Mouse (Mus musculus) erythroblast, embryonic 14.5 days (primary cell): ENCODE results near the gene Pappa2. TPM values are rescaled to one million over a fixed set of nuclear protein-coding genes. Genes with fewer than 3 reads are reported as not detected.

Experiments
- H3K27me3 ChIP-seq: 2 replicates; pipeline ENCODE4 v1.6.1; 2012; ENCODE audit warnings: inconsistent platforms; ENCODE audit not compliant: control insufficient read depth
- H3K36me3 ChIP-seq: 2 replicates; pipeline ENCODE4 v1.6.1; 2012; ENCODE audit warnings: mild to moderate bottlenecking, inconsistent platforms; ENCODE audit not compliant: control insufficient read depth
- H3K4me1 ChIP-seq: 2 replicates; pipeline ENCODE4 v1.6.1; 2012; ENCODE audit warnings: inconsistent platforms; ENCODE audit not compliant: control insufficient read depth
- H3K4me3 ChIP-seq: replicated peaks from 2 replicates; pipeline ENCODE3; 2012; ENCODE audit warnings: moderate library complexity, mild to moderate bottlenecking, inconsistent platforms
- H3K9me3 ChIP-seq: 2 replicates; pipeline ENCODE4 v1.6.1; 2012; ENCODE audit warnings: low read length, inconsistent platforms, mixed read lengths; ENCODE audit not compliant: control insufficient read depth
- GATA1 ChIP-seq: IDR thresholded peaks from 2 replicates; pipeline ENCODE4 v1.6.1; 2012; ENCODE audit warnings: low read length, inconsistent platforms, mixed read lengths
- TAL1 ChIP-seq: IDR thresholded peaks from 3 replicates; pipeline ENCODE4 v1.6.1; 2012; ENCODE audit warnings: low read length, inconsistent platforms, mixed read lengths
- polyA plus RNA-seq: library from polyadenylated mRNA; stranded (reverse); fragments of >175 nt; gene quantifications from 2 replicates; pipeline ENCODE4 v1.2.3, GENCODE M21; 2012

Pappa2 gene
- polyA plus RNA-seq, 1 experiment = not detected

DNA sequence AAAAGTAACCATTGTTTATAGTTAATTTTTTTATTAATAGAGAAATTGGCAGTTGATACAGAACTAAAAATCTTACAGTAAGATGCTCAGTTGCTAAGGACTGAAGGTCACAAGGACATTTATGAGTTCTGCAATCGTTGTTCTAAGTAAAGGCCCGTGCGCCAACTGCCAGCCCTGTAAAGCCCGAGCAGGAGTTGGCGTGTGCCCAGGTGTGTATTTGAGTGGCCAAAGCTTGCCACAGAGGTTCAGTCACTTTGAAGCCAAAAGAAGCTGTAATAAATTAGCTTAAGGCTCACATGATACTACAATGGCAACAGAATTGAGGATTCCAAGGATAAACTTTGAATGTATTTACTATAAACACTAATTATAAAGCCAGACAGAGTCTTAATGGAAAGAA lies 204.8 kb downstream of the Pappa2 start:
- Histone ChIP-seq H3K4me3 (no peak overlapping the region), H3K9me3 (peaks cover 4% of the 10 kb centered on the region), H3K36me3 (no peaks in the 10 kb centered on the region), H3K27me3 (no peaks in the 10 kb centered on the region), H3K4me1 (no peaks in the 10 kb centered on the region)
- TF ChIP-seq GATA1 = no peak
- no peak for TF ChIP-seq TAL1

DNA sequence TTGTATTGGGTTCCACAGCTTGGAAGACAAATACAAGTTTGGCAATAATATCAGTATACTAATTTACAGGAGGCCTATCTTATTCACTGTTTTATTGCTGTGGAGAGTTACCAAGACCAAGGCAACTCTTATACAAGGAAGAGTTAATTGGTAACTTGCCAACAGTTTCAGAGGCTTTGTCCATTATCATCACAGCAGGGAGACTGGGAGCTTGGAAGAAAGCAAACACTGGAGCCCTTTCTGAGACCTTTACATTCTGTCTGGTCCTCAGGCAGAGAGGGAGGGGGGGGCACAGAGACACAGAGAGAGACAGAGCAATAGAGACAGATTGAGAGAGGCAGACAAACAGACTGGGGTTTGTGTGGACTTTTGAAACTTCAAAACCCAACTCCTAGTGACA lies 207.2 kb downstream of the Pappa2 start:
- no peaks in the 10 kb centered on the region for H3K36me3 ChIP-seq
- H3K4me3 ChIP-seq = no peak overlapping the region
- no peaks in the 10 kb centered on the region for H3K4me1 ChIP-seq
- peaks cover 4% of the 10 kb centered on the region for H3K9me3 ChIP-seq
- H3K27me3 ChIP-seq = no peaks in the 10 kb centered on the region
- TF ChIP-seq TAL1 (no peak), GATA1 (no peak)

DNA sequence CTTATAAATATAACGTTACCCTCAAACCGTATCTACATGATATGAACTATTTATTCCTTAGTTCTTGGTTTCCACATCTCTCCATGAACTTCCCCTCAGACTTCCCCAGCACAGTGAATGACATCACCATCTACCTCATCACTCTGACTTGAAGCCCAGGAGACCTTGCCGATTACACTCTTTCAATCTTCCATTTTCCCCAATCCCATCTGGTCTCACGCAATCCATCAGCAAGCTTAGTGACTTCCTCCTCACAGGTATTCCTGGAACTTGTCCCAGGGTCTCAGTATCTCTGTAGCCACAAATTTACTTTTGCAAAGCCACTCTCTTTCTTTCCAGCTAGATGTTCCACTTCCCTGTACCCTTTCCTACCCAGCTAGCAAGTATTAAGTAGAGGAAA lies 209.5 kb downstream of the Pappa2 start:
- Histone ChIP-seq H3K27me3 (no peaks in the 10 kb centered on the region), H3K4me1 (no peaks in the 10 kb centered on the region), H3K4me3 (no peak overlapping the region), H3K36me3 (no peaks in the 10 kb centered on the region), H3K9me3 (peaks cover 4% of the 10 kb centered on the region)
- TF ChIP-seq GATA1 = no peak
- TF ChIP-seq TAL1 = no peak

DNA sequence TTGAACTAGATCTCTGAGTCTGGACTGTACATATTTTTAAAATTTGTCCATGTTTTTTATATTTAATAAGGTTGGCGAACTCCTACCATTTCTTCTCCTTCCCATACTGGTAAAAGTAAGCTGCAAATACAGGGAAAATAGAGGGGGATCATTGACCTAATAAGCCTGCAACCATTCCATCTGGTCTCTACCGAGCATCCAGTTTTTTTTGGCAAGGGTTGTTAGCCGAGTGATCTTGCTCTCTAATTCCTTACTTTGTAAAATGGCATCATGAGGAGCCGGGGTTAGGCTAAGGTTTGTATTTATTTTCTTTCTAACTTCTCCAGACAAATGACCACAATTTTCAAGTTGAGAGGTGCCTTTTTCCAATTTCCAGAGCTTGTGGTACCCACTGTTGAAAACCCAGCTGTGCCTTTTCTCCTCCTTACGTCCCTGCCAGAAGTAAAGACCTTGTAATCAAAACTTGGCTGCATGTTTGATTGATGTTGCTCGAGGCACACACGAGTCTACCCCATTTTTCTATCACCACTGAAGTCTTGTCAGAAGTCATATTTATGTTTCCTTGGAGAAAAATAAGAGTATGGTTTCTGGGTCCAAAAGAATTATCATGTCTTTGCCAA lies 210.1 kb downstream of the Pappa2 start:
- Histone ChIP-seq H3K27me3 (no peaks in the 10 kb centered on the region), H3K36me3 (no peaks in the 10 kb centered on the region), H3K9me3 (peaks cover 4% of the 10 kb centered on the region), H3K4me3 (no peak overlapping the region), H3K4me1 (no peaks in the 10 kb centered on the region)
- TF ChIP-seq TAL1 = no peak
- TF ChIP-seq GATA1 = no peak

DNA sequence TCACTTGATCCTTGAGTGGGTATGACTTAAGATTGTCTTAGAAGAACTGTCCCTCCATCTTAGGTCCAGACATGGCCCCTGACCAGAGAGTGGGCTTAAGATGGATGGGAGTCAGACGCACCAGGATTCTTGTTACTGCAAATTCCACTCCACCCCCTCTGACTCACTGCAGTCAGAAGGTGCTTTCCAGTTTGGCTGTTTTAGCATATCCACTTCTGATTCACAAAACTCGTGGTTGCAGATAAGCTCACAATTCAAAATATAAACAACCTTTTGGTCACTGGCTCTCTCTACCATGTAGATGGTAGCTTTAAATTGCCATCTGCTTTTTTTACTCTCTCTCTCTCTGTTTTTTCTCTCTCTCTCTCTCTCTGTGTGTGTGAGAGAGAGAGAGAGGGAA lies 214.4 kb downstream of the Pappa2 start:
- TF ChIP-seq GATA1 = no peak
- no peak for TF ChIP-seq TAL1
- H3K27me3 ChIP-seq = no peaks in the 10 kb centered on the region
- no peaks in the 10 kb centered on the region for H3K4me1 ChIP-seq
- no peaks in the 10 kb centered on the region for H3K36me3 ChIP-seq
- H3K4me3 ChIP-seq = no peak overlapping the region
- H3K9me3 ChIP-seq = no peaks in the 10 kb centered on the region; the same call in 1 of the 2 replicates

DNA sequence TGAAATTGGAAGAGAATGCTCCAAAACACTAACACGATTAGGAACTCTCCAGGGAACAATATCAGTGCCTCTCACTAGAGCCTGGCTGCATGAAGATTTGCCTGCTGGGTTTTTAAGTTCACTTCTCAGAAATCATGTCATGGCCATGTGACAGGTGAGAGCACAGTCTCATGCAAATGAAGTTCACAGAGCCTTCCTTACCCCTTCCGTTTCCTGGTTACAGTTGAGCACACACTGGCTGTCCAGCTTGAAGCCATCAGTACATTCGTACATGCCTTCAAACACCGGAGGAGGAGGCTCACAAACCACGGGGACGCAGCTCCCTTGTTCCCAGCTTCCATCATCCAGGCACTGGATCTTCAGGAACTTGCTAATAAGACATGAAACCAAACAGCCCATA lies 215.6 kb downstream of the Pappa2 start:
- Histone ChIP-seq H3K4me1 (no peaks in the 10 kb centered on the region), H3K27me3 (no peaks in the 10 kb centered on the region), H3K9me3 (no peaks in the 10 kb centered on the region; the same call in 1 of the 2 replicates), H3K36me3 (no peaks in the 10 kb centered on the region), H3K4me3 (no peak overlapping the region)
- TF ChIP-seq GATA1 (no peak), TAL1 (no peak)

DNA sequence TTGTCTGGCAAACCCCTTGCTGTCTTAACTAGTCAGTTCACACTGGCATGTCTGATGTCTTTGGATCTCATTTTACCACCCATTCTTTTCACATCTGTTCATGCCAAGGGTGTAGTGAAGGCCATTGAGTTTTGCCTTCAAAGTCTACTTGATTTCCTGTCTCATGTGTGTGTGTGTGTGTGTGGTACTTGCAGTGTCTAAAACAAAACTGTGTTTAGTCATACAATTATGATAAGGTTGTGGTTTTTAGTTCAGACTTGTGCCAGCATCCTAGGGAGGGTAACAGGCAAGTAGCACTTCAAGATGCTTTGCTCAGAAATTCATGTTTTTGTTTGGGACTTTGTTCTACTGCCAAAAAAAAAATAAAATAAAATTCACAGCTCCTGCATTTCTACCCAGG lies 216.1 kb downstream of the Pappa2 start:
- H3K4me1 ChIP-seq = no peaks in the 10 kb centered on the region
- no peak overlapping the region for H3K4me3 ChIP-seq
- no peak for TF ChIP-seq GATA1
- no peak for TF ChIP-seq TAL1
- no peaks in the 10 kb centered on the region for H3K36me3 ChIP-seq
- H3K9me3 ChIP-seq = no peaks in the 10 kb centered on the region; the same call in 1 of the 2 replicates
- no peaks in the 10 kb centered on the region for H3K27me3 ChIP-seq

DNA sequence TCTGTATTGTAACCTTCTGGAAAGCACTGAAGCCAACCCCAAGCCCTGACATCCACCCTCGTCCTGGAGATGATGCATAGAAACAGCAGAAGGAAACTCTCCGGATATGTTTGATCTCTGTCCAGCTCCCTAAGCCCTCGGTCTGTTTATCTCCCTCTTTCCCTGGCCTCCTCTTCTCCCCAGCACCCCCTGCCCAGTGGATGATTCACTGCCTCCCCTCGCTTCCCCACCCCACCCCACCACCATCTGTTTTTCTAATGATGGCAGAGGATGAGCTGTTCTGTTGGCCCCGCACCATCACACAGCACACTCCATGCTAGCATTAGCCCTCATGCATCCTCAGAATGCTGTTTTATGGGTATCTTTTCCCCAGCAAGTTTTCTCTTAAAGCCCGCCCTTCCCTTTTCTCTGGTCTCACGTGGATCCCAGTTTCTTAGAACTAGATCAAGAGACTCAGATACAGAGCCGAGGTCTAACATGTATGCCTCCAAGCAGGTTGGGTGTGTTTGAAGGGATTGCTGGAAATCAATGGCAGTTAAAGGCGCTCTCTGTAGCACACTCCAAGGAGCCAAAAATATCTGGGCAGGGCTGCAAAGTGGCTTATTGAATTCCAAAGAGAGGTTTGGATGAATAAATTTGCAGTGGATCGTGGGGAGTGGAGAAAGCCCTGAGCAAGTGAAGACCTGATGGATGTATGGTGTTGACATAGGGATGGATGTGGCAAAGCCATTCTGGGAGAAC lies 231.8 kb downstream of the Pappa2 start:
- Histone ChIP-seq H3K9me3 (no peaks in the 10 kb centered on the region), H3K36me3 (no peaks in the 10 kb centered on the region), H3K4me1 (no peaks in the 10 kb centered on the region), H3K4me3 (no peak overlapping the region), H3K27me3 (no peaks in the 10 kb centered on the region)
- no peak for TF ChIP-seq TAL1
- TF ChIP-seq GATA1 = no peak

DNA sequence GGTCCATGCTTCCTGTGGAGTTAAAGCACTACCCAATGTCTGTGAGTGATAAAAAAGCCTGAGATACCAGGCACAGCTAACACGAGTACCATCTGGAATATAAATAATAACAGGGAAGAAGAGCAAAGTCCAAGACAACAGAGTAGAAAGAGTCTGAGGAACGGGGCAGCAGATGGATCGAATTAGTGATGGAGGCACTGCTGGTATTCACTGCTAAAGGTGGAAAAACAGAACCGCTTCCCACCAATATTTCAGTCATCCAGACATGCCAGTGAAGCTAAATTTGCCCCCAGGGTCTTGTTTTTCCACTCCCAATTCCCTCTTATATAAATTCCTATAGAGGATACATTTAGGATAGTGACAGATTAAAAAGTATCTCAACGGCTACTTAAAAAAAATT lies 238.8 kb downstream of the Pappa2 start:
- TF ChIP-seq TAL1 (no peak), GATA1 (no peak)
- H3K36me3 ChIP-seq = no peaks in the 10 kb centered on the region
- H3K9me3 ChIP-seq = no peaks in the 10 kb centered on the region
- H3K4me3 ChIP-seq = no peak overlapping the region
- H3K4me1 ChIP-seq = no peaks in the 10 kb centered on the region
- no peaks in the 10 kb centered on the region for H3K27me3 ChIP-seq

DNA sequence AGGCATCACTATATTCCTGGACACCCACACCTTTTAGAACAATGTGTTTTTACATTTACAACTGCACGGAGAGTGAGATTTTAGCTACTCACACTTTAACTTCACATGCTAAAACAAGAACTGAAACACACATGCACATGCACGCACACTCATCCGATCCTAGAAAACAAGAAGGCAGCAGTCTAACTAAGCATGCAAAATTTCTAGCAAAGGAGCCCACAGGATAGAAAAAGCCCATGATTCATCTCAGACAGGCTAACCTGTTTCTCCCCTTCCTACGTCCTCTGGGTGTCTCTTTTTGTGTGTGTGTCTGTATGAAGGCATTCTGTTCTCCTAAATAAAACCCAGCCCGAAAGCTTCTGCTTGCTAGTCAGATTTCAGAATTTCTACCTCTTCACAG lies 239.3 kb downstream of the Pappa2 start:
- Histone ChIP-seq H3K9me3 (no peaks in the 10 kb centered on the region), H3K4me3 (no peak overlapping the region), H3K4me1 (no peaks in the 10 kb centered on the region), H3K27me3 (no peaks in the 10 kb centered on the region), H3K36me3 (no peaks in the 10 kb centered on the region)
- no peak for TF ChIP-seq TAL1
- TF ChIP-seq GATA1 = no peak
